Mouse (Mus musculus) lung, adult 2 months (tissue): ENCODE results near the gene Moap1. TPM values are rescaled to one million over a fixed set of nuclear protein-coding genes. Genes with fewer than 3 reads are reported as not detected.

Source experiments
- DNase-seq: peaks from one replicate; pipeline ENCODE4 v3.0.0; 2022
- H3K4me1 ChIP-seq: fragments of 200-500 bp; 2 replicates; pipeline ENCODE4 v1.6.1; 2011; ENCODE audit warnings: low read length; ENCODE audit not compliant: control insufficient read depth, insufficient read depth
- H3K4me3 ChIP-seq: fragments of 200-500 bp; replicated peaks from 2 replicates; pipeline ENCODE3; 2011; ENCODE audit warnings: low read depth, mild to moderate bottlenecking, control low read depth, low read length; ENCODE audit errors: extremely low read depth
- CTCF ChIP-seq: fragments of 200-500 bp; IDR thresholded peaks from 2 replicates; pipeline ENCODE4 v1.5.1; 2011; ENCODE audit warnings: mild to moderate bottlenecking, low read length, control low read depth; ENCODE audit not compliant: insufficient read depth
- POLR2A ChIP-seq: fragments of 200-500 bp; IDR thresholded peaks from 2 replicates; pipeline ENCODE4 v1.6.1; 2011; ENCODE audit warnings: low read depth, mild to moderate bottlenecking, control low read depth, low read length, borderline replicate concordance; ENCODE audit errors: extremely low read depth
- WGBS: fragments of 180-500 bp; shearing (Covaris S2); methylation state at CpG from one replicate; pipeline ENCODE4 v1.1.7; 2018; 5-methylcytosine and 5-hydroxymethylcytosine counted together
- polyA plus RNA-seq: library from polyadenylated mRNA; depleted of rRNA; stranded (reverse); fragments of >200 nt; gene quantifications from 2 replicates; pipeline ENCODE4 v1.2.3, GENCODE M21; 2012

The Moap1 gene
- polyA plus RNA-seq, 1 experiment = 0.45 TPM

GRCm38 (mm10) chr12:102744839-102745238, 1.4 kb upstream of the Moap1 start:
- H3K4me1 ChIP-seq = peaks cover 7% of the 10 kb centered on the region
- 44% methylated on average over 6 of the region's 6 CpGs for WGBS
- no peak for DNase-seq
- no peak overlapping the region for H3K4me3 ChIP-seq
- no peak for TF ChIP-seq POLR2A
- no peak for TF ChIP-seq CTCF

- under 1% methylated on average over 33 of the region's 33 CpGs for WGBS
- DNase-seq = no peak
- TF ChIP-seq POLR2A (no peak), CTCF (no peak)
- peak overlapping the region; percentile 80 for H3K4me3 ChIP-seq
- H3K4me1 ChIP-seq = peaks cover 7% of the 10 kb centered on the region
Measured at GRCm38 (mm10) chr12:102743036-102743588, 349 bp downstream of the Moap1 start.

- DNase-seq = no peak
- Histone ChIP-seq H3K4me1 (peaks cover 7% of the 10 kb centered on the region), H3K4me3 (no peak overlapping the region)
- WGBS = 75% methylated on average over 7 of the region's 7 CpGs
- TF ChIP-seq CTCF = no peak
- no peak for TF ChIP-seq POLR2A
Measured at GRCm38 (mm10) chr12:102742056-102742455, 1.4 kb downstream of the Moap1 start.

- no peak overlapping the region for H3K4me3 ChIP-seq
- TF ChIP-seq CTCF (0 out of 2 replicates have a peak, but pooled peaks have one; percentile 4), POLR2A (no peak)
- 62% methylated on average over 3 of the region's 3 CpGs for WGBS
- DNase-seq = no peak
- H3K4me1 ChIP-seq = peaks cover 7% of the 10 kb centered on the region
Measured at GRCm38 (mm10) chr12:102740285-102740684, 3.2 kb downstream of the Moap1 start.

GRCm38 (mm10) chr12:102739096-102739495, 4.4 kb downstream of the Moap1 start:
- H3K4me1 ChIP-seq = peaks cover 2% of the 10 kb centered on the region; the same call in 1 of the 2 replicates
- DNase-seq = no peak
- no peak overlapping the region for H3K4me3 ChIP-seq
- 70% methylated on average over 5 of the region's 5 CpGs for WGBS
- TF ChIP-seq CTCF (no peak), POLR2A (no peak)

- 10% methylated on average over 5 of the region's 5 CpGs for WGBS
- no peak overlapping the region for H3K4me3 ChIP-seq
- peak; percentile 80 for TF ChIP-seq CTCF
- no peak for TF ChIP-seq POLR2A
- peak; percentile 43 for DNase-seq
- 0 out of 2 replicates have a peak, but pooled peaks cover 2% of the 10 kb centered on the region for H3K4me1 ChIP-seq
Measured at GRCm38 (mm10) chr12:102733381-102733780, 10.1 kb downstream of the Moap1 start.

- DNase-seq = no peak
- H3K4me1 ChIP-seq = 0 out of 2 replicates have a peak, but pooled peaks cover 2% of the 10 kb centered on the region
- TF ChIP-seq POLR2A (no peak), CTCF (no peak)
- WGBS = 36% methylated on average over 16 of the region's 16 CpGs
- H3K4me3 ChIP-seq = no peak overlapping the region
Measured at GRCm38 (mm10) chr12:102730798-102731619, 12.5 kb downstream of the Moap1 start.

GRCm38 (mm10) chr12:102729855-102730797, 13.3 kb downstream of the Moap1 start:
- DNase-seq = peak; percentile 56
- peak overlapping the region; percentile 30 for H3K4me3 ChIP-seq

GRCm38 (mm10) chr12:102725761-102726175, 17.7 kb downstream of the Moap1 start:
- TF ChIP-seq CTCF = no peak
- no peak for TF ChIP-seq POLR2A
- no peak for DNase-seq
- 0 out of 2 replicates have a peak, but pooled peaks cover 2% of the 10 kb centered on the region for H3K4me1 ChIP-seq
- WGBS = 58% methylated on average over 7 of the region's 7 CpGs
- H3K4me3 ChIP-seq = no peak overlapping the region

More at GRCm38 (mm10) chr12:102729855-102730797, 13.3 kb downstream of the Moap1 start:
- no peak for TF ChIP-seq CTCF
- 0 out of 2 replicates have a peak, but pooled peaks have one; percentile 4 for TF ChIP-seq POLR2A
- H3K4me1 ChIP-seq = 0 out of 2 replicates have a peak, but pooled peaks cover 2% of the 10 kb centered on the region
- WGBS = 38% methylated on average over 26 of the region's 26 CpGs
